Mouse (Mus musculus) heart, embryonic 11.5 days (tissue): ENCODE data around the gene 2310022B05Rik. TPM values are rescaled to one million over a fixed set of nuclear protein-coding genes. Genes with fewer than 3 reads are reported as not detected.

Experiments
- ATAC-seq: fragments of 200-750 bp; cut with Nextera tagmentation; replicated peaks from 2 replicates; pipeline ENCODE4 v1.8.0; 2017; ENCODE audit warnings: moderate library complexity; ENCODE audit not compliant: insufficient number of reproducible peaks, low FRiP score, low TSS enrichment
- H3K27ac ChIP-seq: fragments of 300-500 bp; sonication (generic); 2 replicates; pipeline ENCODE4 v1.5.1; 2014; ENCODE audit warnings: mild to moderate bottlenecking, low read depth, low read length
- H3K27me3 ChIP-seq: fragments of 300-500 bp; sonication (generic); 2 replicates; pipeline ENCODE4 v1.6.1; 2014; ENCODE audit warnings: mild to moderate bottlenecking, low read length, mixed read lengths; ENCODE audit not compliant: control insufficient read depth, insufficient read depth
- H3K36me3 ChIP-seq: fragments of 300-500 bp; sonication (generic); 2 replicates; pipeline ENCODE4 v1.6.1; 2014; ENCODE audit warnings: mild to moderate bottlenecking, low read length, moderate library complexity, mixed read lengths; ENCODE audit not compliant: control insufficient read depth, insufficient read depth
- H3K4me1 ChIP-seq: fragments of 300-500 bp; sonication (generic); 2 replicates; pipeline ENCODE4 v1.6.1; 2014; ENCODE audit warnings: low read length; ENCODE audit not compliant: control insufficient read depth, insufficient read depth
- H3K4me2 ChIP-seq: fragments of 300-500 bp; sonication (generic); 2 replicates; pipeline ENCODE4 v1.6.1; 2014; ENCODE audit warnings: mild to moderate bottlenecking, moderate library complexity
- H3K4me3 ChIP-seq: fragments of 300-500 bp; sonication (generic); 2 replicates; pipeline ENCODE4 v1.5.1; 2014; ENCODE audit warnings: low read depth, low read length
- H3K9ac ChIP-seq: fragments of 300-500 bp; sonication (generic); 2 replicates; pipeline ENCODE4 v1.6.1; 2014; ENCODE audit warnings: mild to moderate bottlenecking, low read depth, low read length, moderate library complexity
- H3K9me3 ChIP-seq: fragments of 300-500 bp; sonication (generic); replicated peaks from 2 replicates; pipeline ENCODE4 v1.6.1; 2016; ENCODE audit warnings: low read length; ENCODE audit not compliant: control insufficient read depth
- WGBS: fragments of 180-500 bp; shearing (Covaris S2); extraction: QIAGEN DNeasy Blood & Tissue Kit; methylation state at CpG from one replicate; pipeline ENCODE4 v1.1.7; 2014; ENCODE audit not compliant: insufficient replicate concordance; 5-methylcytosine and 5-hydroxymethylcytosine counted together
- polyA plus RNA-seq: library from polyadenylated mRNA; unstranded; fragments of >200 nt; fragmentation: Nextera tagmentation; extraction: Ambion mirVana; gene quantifications from 2 replicates; pipeline ENCODE4 v1.2.1, GENCODE M21; 2014

2310022B05Rik gene
- polyA plus RNA-seq, 1 experiment from 2014 or later = 38.4 TPM

DNA sequence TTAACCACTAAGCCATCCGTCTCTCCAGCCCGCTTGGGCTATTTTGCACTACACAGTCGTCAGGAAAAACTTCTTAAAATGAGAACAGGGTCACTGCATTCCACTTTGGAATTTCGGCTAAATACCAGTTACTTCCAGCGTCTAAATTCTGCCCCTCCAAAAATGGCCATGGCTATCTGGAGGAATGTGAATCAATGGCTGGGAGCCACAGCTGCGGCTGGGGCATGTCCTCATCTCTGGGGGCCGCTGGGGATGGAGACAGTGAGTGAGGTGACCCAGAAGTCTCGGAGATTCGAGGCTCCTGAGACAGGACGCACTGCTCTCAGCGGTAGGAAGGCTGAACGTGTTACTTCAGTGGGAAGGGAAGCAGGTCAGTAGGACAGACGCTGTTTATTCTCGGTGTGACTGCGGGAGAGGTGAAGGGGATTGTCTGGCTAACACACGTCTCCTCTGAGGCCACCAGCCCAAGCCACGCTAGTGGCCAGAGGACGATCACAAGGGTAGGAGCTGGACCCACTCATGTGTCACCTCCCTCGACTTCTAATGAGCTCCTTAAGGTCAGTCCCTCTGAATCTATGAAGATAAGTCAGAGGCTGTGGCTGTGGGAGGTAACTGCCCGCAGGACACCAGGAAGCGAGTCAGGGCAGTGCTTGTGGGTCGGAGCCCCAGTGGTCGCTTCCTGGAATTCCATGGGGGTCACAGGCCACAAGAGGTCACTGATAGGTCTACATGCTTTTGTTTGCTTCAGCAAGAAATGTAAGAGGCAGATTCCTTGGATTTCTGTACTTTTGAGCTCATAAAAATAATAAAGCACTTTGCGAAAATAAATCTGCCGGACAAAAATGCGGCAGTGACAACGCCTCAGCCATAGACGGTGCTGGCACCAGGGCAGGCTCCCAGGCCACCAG, 9.3 kb downstream of the 2310022B05Rik start:
- peak overlapping the region; percentile 78 for H3K27ac ChIP-seq
- H3K4me2 ChIP-seq = peak overlapping the region; percentile 22
- H3K36me3 ChIP-seq = peaks cover 9% of the 10 kb centered on the region

DNA sequence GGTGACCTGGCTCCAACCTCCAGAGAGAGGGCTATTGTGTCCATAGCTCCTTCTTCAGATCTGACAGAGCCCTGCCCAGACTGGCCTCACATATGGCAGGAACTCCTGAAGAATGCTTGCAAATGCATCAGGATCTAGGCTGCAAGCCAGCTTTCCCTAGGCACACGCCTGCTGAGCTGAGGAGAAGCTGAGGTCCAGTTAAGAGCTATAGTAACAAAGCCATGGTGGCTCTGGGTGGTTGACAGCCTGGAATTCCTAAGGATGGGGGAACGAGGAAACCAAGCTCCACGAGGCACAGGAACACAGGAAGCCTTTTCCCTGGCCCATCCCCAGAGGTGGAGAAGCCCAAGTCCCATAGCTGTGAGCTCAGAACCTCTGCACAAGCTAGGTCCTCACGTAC, 10.6 kb downstream of the 2310022B05Rik start:
- H3K4me3 ChIP-seq = no peak overlapping the region
- peaks cover 9% of the 10 kb centered on the region for H3K36me3 ChIP-seq
- peak overlapping the region; percentile 27; the same call in 1 of the 2 replicates for H3K4me2 ChIP-seq
- no peak overlapping the region for H3K9ac ChIP-seq
- no peaks in the 10 kb centered on the region for H3K9me3 ChIP-seq
- H3K27ac ChIP-seq = peak overlapping the region; percentile 78
- no peaks in the 10 kb centered on the region for H3K27me3 ChIP-seq
- peaks cover 69% of the 10 kb centered on the region for H3K4me1 ChIP-seq
- 15% methylated on average over 4 of the region's 4 CpGs for WGBS
- peak; percentile 47 for ATAC-seq

More for the DNA sequence above, 9.3 kb downstream of the 2310022B05Rik start:
- H3K27me3 ChIP-seq = no peaks in the 10 kb centered on the region
- peaks cover 75% of the 10 kb centered on the region for H3K4me1 ChIP-seq
- peak overlapping the region; percentile 6 for H3K9ac ChIP-seq
- 38% methylated on average over 28 of the region's 28 CpGs for WGBS
- H3K4me3 ChIP-seq = no peak overlapping the region
- H3K9me3 ChIP-seq = no peaks in the 10 kb centered on the region
- ATAC-seq = no peak

DNA sequence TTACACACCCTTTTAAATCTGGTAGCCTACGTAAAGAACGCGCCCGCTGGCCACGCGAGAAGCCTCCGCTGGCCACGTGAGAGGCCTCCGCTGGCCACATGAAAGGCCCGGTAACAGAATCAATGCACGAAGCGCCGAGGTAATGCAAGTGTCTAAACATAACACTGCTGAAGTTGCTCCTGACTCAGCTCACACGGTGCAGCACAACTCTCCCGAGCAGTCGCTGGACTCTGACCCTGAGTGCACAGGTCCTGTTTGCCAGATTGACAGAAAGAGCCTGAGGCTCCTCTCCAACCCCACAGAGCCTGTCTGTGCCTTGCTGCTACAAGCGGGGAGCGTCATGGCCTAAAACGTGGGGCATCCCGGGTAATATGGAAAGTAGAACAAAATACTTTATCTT, 11.4 kb downstream of the 2310022B05Rik start:
- peaks cover 7% of the 10 kb centered on the region for H3K36me3 ChIP-seq
- peak overlapping the region; percentile 78 for H3K27ac ChIP-seq
- no peak overlapping the region for H3K4me3 ChIP-seq
- H3K9me3 ChIP-seq = no peaks in the 10 kb centered on the region
- no peaks in the 10 kb centered on the region for H3K27me3 ChIP-seq
- H3K4me2 ChIP-seq = no peak overlapping the region
- H3K9ac ChIP-seq = no peak overlapping the region
- H3K4me1 ChIP-seq = peaks cover 63% of the 10 kb centered on the region
- WGBS = 90% methylated on average over 20 of the region's 20 CpGs
- no peak for ATAC-seq

DNA sequence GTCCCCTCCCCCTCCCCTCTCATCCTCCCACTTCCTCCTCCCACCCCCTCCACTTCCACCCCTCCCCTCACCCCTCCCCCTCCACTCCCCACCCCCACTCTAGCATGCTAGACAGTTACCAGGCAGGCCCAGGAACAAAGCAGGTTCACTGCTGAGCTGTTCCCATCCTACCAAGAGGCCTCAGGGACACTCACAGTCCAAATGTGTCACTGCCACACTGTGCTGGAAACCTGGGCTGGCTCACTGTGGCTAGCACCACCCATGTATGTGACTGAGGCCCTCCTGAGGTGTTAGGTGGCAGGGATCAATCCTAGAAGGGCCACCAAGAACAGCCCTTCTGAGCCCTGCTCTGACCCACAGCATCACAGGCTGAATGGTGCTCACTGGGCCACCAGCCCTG, 14.9 kb downstream of the 2310022B05Rik start:
- Histone ChIP-seq H3K4me3 (no peak overlapping the region), H3K4me2 (no peak overlapping the region), H3K9me3 (no peaks in the 10 kb centered on the region), H3K9ac (no peak overlapping the region), H3K27me3 (no peaks in the 10 kb centered on the region), H3K4me1 (peaks cover 59% of the 10 kb centered on the region), H3K27ac (peak overlapping the region; percentile 46; the same call in 1 of the 2 replicates), H3K36me3 (peaks cover 6% of the 10 kb centered on the region)
- ATAC-seq = no peak

DNA sequence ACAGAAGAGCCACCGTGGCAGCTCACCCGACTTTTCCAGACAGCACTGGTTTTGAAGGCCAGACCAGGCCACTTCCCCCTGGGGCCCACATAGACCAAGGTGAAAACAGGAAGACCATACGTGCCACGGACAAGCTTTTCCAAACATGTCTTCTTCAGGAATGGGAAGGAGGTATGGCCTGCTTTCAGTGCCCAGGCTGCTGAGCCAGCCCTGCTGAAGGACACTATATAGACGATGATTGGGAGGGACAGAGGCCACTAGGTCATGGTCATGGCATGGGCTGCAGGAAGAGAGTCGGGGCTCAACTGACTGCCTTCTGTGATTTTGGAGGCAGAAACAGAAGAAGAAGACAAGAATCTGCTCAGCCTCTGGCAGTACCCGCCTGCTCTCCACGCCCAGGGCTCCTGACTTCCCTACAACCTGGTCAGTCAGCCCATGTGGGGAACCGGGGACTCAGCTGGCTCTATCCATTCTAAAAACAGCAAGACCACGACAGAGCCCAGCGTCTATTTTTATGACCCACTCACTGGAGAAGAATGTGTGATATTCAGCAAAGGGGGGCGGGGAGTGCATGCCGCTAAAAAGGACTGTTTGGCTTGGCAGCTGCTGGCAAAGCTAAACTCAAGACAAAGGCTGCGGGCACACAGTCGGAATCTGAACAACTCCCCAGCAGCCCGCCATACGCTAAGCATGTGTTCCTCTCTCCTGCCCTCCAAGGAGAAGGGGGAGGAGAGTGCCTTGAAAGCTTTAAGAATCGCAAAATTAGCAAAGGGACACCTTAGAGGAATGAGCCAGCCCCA, 19.4 kb downstream of the 2310022B05Rik start:
- peaks cover 4% of the 10 kb centered on the region for H3K36me3 ChIP-seq
- no peak overlapping the region for H3K4me3 ChIP-seq
- H3K4me1 ChIP-seq = peaks cover 43% of the 10 kb centered on the region
- peak overlapping the region; percentile 47 for H3K9ac ChIP-seq
- 29% methylated on average over 18 of the region's 18 CpGs for WGBS
- H3K4me2 ChIP-seq = peak overlapping the region; percentile 43
- H3K9me3 ChIP-seq = no peaks in the 10 kb centered on the region
- peak; percentile 76 for ATAC-seq
- H3K27ac ChIP-seq = peak overlapping the region; percentile 97
- no peaks in the 10 kb centered on the region for H3K27me3 ChIP-seq

DNA sequence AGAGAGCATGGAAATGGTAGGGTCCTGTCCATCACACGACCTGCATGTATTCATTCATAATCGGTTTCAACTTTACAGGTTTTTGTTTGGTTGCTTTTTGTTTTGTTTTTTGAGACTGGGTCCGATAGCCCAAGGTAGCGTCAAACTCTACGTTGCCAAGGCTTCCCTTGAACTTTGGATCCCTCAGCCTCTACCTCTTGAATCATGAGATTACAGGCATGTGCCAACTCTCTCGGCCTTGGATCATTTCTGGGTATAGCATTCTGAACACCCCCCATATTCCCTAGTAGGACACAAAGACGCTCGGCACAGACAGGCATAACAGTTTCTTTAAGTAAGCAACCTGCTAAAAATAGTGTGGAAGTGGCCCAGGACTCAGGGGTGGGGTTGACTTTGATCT, 21.6 kb downstream of the 2310022B05Rik start:
- Histone ChIP-seq H3K27me3 (no peaks in the 10 kb centered on the region), H3K4me1 (peaks cover 38% of the 10 kb centered on the region), H3K9ac (no peak overlapping the region), H3K36me3 (peaks cover 19% of the 10 kb centered on the region), H3K4me2 (no peak overlapping the region), H3K9me3 (no peaks in the 10 kb centered on the region), H3K27ac (no peak overlapping the region), H3K4me3 (no peak overlapping the region)
- no peak for ATAC-seq
- WGBS = 79% methylated on average over 8 of the region's 8 CpGs

DNA sequence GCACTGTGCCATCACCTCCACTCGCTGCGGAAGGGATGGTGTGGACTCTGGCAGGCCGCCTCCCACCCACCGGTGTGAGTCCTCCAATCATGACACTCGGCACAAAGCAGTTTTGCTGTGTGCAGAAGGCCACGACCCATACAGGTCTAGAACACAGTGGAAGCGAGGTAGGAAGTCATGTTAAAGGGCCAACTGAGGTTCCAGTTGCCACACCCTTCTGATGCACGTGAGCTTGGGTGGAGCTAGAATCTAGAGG, 28.0 kb downstream of the 2310022B05Rik start:
- Histone ChIP-seq H3K9ac (no peak overlapping the region), H3K36me3 (peaks cover 26% of the 10 kb centered on the region), H3K27me3 (no peaks in the 10 kb centered on the region), H3K27ac (no peak overlapping the region), H3K4me1 (peaks cover 12% of the 10 kb centered on the region; the same call in 1 of the 2 replicates), H3K9me3 (no peaks in the 10 kb centered on the region), H3K4me3 (no peak overlapping the region), H3K4me2 (no peak overlapping the region)
- 83% methylated on average over 8 of the region's 8 CpGs for WGBS
- no peak for ATAC-seq

DNA sequence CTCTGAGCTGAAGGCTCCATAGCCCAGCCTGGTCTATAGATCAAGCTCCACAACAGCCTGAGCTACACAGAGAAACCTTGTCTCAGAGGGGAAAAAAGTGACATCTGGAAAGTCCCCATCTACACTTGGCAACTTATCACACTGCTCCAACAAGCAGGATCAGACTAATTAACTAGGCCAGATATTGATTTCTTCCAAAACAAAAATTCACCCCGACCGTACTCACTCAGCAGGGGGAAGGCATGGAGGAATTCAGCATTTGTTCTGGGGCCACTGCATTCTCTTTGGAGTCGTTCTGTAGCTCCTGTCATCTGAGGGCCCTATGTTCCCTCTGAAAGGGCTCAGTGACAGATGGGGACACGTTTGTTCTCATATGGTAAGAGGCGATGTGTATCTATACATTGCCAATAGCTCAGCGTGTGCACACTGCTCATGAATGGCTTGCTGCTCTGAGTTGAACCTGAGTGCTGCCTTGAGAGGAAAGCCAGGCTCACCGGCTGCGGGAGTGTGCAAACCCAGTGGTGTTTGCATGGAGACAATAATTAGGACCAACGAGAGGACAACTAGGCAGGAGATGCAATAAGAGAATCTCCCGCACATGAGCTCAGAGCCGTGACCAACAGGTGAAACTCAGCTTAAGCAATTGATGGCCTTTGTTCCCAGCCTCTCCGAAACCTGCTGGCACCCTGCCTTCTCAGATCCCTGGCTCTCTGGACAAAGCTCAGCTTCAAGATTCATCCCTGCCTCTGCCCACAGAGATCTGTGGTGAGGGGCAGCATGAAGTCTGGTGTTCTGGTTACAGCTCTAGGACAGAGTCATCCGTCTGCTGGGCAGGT, 28.5 kb downstream of the 2310022B05Rik start:
- Histone ChIP-seq H3K4me1 (peaks cover 12% of the 10 kb centered on the region; the same call in 1 of the 2 replicates), H3K27ac (no peak overlapping the region), H3K27me3 (no peaks in the 10 kb centered on the region), H3K4me3 (no peak overlapping the region), H3K9me3 (no peaks in the 10 kb centered on the region), H3K4me2 (no peak overlapping the region), H3K9ac (no peak overlapping the region), H3K36me3 (peaks cover 26% of the 10 kb centered on the region)
- 82% methylated on average over 13 of the region's 13 CpGs for WGBS
- ATAC-seq = no peak
